Mouse (Mus musculus) bone marrow macrophage, adult 2 months (primary cell): ENCODE measurements around the gene Rbm19. TPM values are rescaled to one million over a fixed set of nuclear protein-coding genes. Genes with fewer than 3 reads are reported as not detected.
A peak's percentile ranks its signal among the peaks of the same experiment; 100 is the strongest.

Experiments
- H3K27ac ChIP-seq: 2 replicates; pipeline ENCODE4 v1.5.1; 2012; ENCODE audit warnings: low read depth, low read length; ENCODE audit not compliant: insufficient read depth
- H3K4me1 ChIP-seq: 2 replicates; pipeline ENCODE4 v1.6.1; 2012; ENCODE audit warnings: low read length; ENCODE audit not compliant: control insufficient read depth, insufficient read depth
- H3K4me3 ChIP-seq: 2 replicates; pipeline ENCODE4 v1.5.1; 2012; ENCODE audit warnings: mild to moderate bottlenecking, low read length, moderate library complexity; ENCODE audit not compliant: insufficient read depth
- CTCF ChIP-seq: IDR thresholded peaks from 2 replicates; pipeline ENCODE4 v1.5.1; 2012; ENCODE audit warnings: low read depth, mild to moderate bottlenecking, low read length, moderate library complexity
- POLR2A ChIP-seq: IDR thresholded peaks from 2 replicates; pipeline ENCODE4 v1.6.1; 2012; ENCODE audit warnings: mild to moderate bottlenecking, low read depth, low read length, borderline replicate concordance
- polyA plus RNA-seq: library from polyadenylated mRNA; stranded (reverse); fragments of >200 nt; gene quantifications from 2 replicates; pipeline ENCODE4 v1.2.4, GENCODE M21; 2012; ENCODE audit not compliant: missing spikeins, insufficient read depth, insufficient read length

The Rbm19 gene
- 4.8 and 5.1 TPM in 2 replicates for polyA plus RNA-seq

DNA sequence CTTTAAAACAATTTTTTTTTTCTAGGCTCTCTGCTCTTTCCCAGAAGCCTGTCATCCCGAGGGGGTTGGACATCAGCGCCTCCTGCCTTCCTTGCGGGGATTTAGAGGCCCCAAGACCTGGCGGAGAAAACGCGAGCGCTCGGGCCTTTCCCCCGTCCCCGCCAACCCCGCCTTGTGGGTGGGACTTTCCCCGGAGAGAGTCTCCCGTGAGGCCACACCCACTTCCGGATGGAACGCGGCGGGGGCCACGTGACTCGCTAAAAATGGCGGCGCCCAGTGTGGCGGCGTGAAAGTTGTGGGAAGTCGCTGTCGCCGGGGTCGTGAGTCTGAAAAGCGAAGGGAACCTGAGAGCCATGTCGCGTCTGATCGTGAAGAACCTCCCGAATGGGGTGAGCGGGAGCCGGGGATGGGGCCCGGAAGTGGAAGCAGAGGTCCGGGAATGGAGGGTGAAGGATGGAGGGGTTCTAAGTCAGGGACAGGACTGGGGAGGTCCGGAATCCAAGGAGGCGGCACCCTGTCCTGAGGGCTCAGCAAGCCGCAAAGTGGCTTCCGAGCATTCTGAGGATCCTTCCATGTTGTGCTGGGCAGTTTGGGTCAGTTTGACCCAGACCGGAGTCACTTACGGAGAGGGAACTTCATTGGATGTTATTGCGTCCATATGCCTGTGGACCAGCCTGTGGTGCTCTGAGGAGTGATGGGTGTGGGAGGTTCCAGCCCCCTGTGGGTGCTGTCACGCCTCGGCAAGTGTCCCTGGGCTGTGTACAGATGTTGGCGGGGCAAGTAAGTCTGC is at the start of gene Rbm19:
Rbm19 (plus strand) TSS at position 205 of the 790 bp plus-strand sequence.
- peaks cover 7% of the 10 kb centered on the region; the same call in 1 of the 2 replicates for H3K4me1 ChIP-seq
- no peak for TF ChIP-seq CTCF
- TF ChIP-seq POLR2A, result no peak
- peak within 1 kb of the TSS; percentile 24; the same call in 1 of the 2 replicates for H3K27ac ChIP-seq
- H3K4me3 ChIP-seq, result peak within 1 kb of the TSS; percentile 97

DNA sequence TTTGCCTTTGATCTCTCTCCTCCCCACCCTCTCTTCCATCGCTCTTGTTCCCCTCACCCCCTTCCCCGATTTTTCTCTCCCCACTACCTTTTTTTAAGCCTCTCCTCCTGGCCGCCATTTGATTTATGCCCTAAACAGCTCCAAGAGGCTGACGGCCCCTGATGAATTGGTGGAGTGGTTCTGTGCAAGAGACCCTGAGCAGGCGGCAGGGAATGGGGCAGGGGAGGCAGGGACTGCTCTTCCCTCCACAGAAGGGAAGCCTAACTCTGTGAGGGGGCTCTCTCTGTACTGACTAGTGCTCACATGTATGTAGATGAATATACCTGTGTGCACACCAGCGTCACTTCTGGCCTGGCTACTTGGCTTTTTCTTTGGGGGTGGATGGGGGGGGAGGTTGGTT is 49.0 kb upstream of the Rbm19 start:
- Histone ChIP-seq H3K4me3 (no peak overlapping the region), H3K4me1 (no peaks in the 10 kb centered on the region), H3K27ac (no peak overlapping the region)
- TF ChIP-seq CTCF, result no peak
- TF ChIP-seq POLR2A, result no peak

DNA sequence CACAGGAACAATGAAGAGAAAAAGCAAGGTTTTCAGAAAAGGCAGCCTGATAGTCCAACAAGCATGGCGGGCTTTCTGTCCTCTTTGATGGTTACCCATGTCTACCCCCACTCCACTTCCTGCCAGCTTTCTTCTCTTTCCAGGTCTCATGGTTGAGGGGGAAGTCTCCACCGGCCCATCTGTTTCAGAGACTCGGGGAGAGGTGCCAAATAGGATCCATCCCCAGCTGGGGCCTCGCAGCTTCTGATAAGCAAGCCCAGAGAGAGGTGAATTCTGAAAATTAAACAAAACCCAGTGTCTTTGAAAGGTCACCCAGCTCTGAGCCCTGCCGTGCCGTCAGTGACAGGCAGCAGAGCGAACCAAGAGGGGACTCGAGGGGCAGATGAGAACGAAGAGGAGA is 42.2 kb upstream of the Rbm19 start:
- H3K4me3 ChIP-seq, result no peak overlapping the region
- H3K27ac ChIP-seq, result no peak overlapping the region
- no peaks in the 10 kb centered on the region for H3K4me1 ChIP-seq
- TF ChIP-seq POLR2A (no peak), CTCF (no peak)

DNA sequence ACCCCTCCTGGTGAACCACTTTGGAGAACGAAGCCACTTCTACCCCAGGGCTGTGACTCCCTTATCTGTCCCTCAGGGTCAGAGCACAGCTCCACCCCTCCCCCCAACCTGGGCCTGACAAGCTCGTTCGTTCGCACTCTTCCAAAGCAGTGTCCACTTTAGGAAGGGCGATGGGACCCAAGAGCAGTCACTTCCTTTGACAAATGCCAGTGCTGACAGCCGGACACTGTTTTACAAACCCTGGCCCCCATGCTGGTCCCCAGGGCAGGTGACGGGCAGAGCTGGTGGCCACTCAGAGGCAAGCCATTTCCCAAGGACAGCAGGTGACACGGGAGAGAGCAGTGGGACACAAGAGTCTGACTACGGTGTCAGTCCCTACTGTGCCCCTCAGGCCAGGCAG is 36.2 kb upstream of the Rbm19 start:
- TF ChIP-seq POLR2A, result no peak
- no peak for TF ChIP-seq CTCF
- Histone ChIP-seq H3K4me1 (peaks cover under 1% of the 10 kb centered on the region), H3K27ac (no peak overlapping the region), H3K4me3 (no peak overlapping the region)

DNA sequence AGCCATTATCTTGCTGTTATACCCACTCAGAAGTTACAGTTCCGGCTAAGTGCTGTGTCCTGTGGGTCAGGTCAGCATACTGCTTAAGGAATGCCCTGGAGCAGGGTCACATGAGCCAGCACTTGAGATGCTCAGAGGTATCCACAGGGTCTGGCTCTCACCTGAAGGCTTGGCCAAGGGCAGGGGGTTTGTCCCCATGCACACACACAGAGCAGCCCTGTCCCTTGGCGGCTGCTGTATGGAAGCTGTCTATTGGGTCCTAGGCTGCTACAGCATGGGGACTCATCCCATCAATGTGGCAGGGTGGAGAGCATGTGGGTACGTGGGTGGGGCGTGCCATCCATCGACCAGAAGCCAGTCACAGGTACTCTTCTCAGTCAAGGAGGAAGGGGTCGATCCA is 35.8 kb upstream of the Rbm19 start:
- TF ChIP-seq CTCF (no peak), POLR2A (no peak)
- no peak overlapping the region for H3K27ac ChIP-seq
- no peak overlapping the region for H3K4me3 ChIP-seq
- H3K4me1 ChIP-seq, result peaks cover 4% of the 10 kb centered on the region

DNA sequence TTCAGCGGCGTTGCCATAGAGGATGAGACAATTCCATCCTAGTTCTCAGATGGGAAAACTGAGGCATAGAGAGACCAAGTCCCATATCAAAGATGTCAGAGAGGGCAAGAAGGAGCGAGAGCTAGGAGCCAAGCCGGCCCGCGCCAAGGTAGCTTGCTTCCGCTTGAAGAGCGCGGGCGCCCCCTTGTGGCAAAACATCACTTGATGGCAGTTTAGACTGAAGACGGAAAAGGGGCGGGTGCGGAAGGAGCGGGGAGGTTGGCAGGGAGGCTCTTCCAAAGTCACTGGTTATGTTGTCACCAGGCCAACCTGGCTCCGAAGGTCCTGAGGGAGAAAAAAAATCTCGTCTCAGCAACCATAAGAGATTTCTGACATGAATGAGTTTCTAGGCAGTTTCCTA is 27.7 kb upstream of the Rbm19 start:
- Histone ChIP-seq H3K27ac (no peak overlapping the region), H3K4me3 (no peak overlapping the region), H3K4me1 (peaks cover 5% of the 10 kb centered on the region)
- TF ChIP-seq CTCF (peak; percentile 73), POLR2A (no peak)

DNA sequence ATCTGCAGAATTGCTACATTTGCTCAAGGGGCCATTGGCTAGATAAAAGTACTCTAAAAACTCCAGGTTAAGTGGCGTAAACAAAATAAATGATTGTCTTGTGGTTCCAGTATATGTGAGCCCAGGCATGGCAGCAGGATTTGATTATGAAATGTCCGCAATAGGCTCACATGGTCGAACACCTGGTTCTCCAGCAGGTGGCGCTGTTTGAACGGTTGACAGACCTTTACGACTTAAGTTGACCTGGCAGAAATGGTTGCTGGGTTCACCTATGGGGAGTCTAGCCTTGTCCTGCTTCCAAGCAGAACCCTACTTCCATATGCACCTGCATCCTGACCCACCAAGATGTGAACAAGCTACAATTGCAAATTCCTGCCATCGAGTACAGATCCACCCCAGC is 21.7 kb upstream of the Rbm19 start:
- no peak for TF ChIP-seq POLR2A
- TF ChIP-seq CTCF, result peak; percentile 68
- H3K4me1 ChIP-seq, result no peaks in the 10 kb centered on the region
- H3K27ac ChIP-seq, result no peak overlapping the region
- H3K4me3 ChIP-seq, result no peak overlapping the region

DNA sequence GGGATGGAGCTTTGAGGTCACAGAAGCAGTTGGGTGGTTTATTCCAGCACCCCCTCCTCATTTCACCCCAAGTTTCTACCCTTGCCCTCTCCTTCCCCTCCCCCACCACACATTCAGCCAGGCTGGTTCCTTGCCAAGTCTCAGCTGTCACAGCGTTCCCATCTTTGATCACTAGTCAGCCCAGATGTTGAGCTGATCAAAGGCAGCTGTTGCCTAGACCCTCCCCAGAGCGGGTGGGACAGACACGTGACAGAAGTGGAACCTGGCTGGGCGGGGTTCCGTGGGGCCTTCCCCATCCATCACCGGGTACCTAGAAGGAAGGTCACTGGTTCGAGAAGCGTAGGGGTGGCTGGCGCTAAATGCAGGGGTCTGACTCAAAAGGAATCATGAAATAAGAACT is 19.2 kb upstream of the Rbm19 start:
- H3K27ac ChIP-seq, result no peak overlapping the region
- no peak overlapping the region for H3K4me3 ChIP-seq
- H3K4me1 ChIP-seq, result no peaks in the 10 kb centered on the region
- no peak for TF ChIP-seq POLR2A
- no peak for TF ChIP-seq CTCF

DNA sequence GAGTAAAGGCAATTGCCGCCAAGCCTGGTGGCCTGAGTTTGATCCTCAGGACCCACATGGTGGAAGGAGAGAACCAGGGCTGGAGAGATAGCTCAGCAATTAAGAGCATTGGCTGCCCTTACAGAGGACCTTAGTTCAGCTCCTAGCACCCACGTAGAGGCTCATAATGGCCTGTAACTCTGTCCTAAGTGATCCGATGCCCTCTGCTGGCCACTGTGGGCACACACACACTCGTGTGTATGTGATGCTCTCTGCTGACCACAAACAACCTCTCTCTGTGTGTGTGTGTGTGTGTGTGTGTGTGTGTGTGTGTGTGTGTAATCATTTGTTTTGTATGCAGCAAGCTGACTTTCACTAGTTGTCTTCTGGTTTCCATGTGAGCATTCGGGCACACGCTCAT is 15.5 kb upstream of the Rbm19 start:
- Histone ChIP-seq H3K27ac (no peak overlapping the region), H3K4me3 (no peak overlapping the region)
- TF ChIP-seq POLR2A (no peak), CTCF (peak; percentile 9; the same call in 1 of the 2 replicates)

DNA sequence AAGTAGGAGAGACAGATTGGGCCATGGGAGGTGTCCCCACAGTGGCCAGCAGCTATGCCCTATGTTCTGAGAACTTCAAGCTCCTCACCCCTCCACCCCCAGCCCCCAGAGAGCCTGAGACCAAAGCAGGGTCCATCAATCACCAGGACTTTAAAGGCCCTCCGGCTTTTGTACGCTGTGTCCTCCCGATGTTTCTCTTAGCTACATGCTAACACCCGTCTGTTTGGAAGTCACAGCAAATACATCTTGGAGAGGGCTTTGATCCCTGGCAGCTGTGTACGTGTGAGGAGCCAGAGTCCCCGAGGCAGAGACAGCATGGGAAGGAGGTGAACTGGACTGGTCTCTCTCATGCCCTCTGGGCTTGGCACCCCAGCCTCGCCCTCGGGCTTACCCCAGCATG is 14.2 kb upstream of the Rbm19 start:
- H3K4me3 ChIP-seq, result no peak overlapping the region
- H3K4me1 ChIP-seq, result no peaks in the 10 kb centered on the region
- no peak overlapping the region for H3K27ac ChIP-seq
- no peak for TF ChIP-seq CTCF
- no peak for TF ChIP-seq POLR2A

More for the DNA sequence above, 15.5 kb upstream of the Rbm19 start:
- no peaks in the 10 kb centered on the region for H3K4me1 ChIP-seq

DNA sequence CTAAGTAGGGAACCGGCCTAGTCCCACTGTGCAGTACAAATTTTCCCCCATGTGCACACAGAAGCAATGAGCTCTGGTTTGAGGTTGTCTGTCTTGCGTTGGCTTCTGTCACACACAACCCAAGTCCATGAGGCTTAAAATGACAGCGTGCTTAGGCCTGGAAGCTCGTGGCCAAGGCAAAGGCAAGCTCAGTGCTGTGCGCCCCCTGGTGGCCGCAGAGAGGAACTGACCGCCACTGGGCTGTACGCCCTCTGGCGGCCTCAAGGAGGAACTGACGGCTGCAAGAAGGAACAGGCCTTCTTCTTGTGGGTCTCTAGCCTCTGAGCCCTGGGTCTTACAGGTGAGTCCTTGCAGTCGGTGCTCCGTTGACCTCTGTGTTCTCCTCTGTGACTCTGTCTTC is 13.5 kb upstream of the Rbm19 start:
- no peaks in the 10 kb centered on the region for H3K4me1 ChIP-seq
- TF ChIP-seq CTCF (peak; percentile 100), POLR2A (no peak)
- no peak overlapping the region for H3K27ac ChIP-seq
- no peak overlapping the region for H3K4me3 ChIP-seq
